Comparison of ENCODE assay signal across 8 mouse cellular contexts in genomic region chr5:119670566-119671108, GRCm38 (mm10). TPM values are rescaled to one million over a fixed set of nuclear protein-coding genes. Genes with fewer than 3 reads are reported as not detected.
A peak's percentile ranks its signal among the peaks of the same experiment; 100 is the strongest.
DNase-seq lines count a peak whose midpoint lies in the region; ATAC-seq lines count a peak whose summit lies in the region.

Gene Tbx3, plus strand, starts transcription at chr5:119670669.

- DNase-seq in WW6 (ENCODE audit: low read depth, low spot score): peak; percentile 97
- peak; percentile 33 to 35 for DNase-seq in cerebellum, postnatal 36 days
- peak; percentile 91 for DNase-seq in gastrocnemius, adult 18-20 months (ENCODE audit: low spot score)
- DNase-seq in layer of hippocampus, postnatal 10 days (ENCODE audit: low spot score in 2 of 2): peak; percentile 63 to 74
- DNase-seq in lung, postnatal 10 days: peak; percentile 98
- peak; percentile 48 to 73 for DNase-seq in right cerebral cortex, adult 2 months (ENCODE audit: low spot score in 2 of 2)
- DNase-seq in urinary bladder, postnatal 4 days (ENCODE audit: low spot score in 2 of 2): peak; percentile 93 to 95

- H3K9me3 ChIP-seq in hindbrain, embryonic 13.5 days: no peaks in the 10 kb centered on the region

- peak within 1 kb of the TSS; percentile 58; the same call in 1 of the 2 replicates for H3K9ac ChIP-seq in hindbrain, embryonic 13.5 days

- WGBS in hindbrain, embryonic 13.5 days: under 1% methylated on average over 43 of the region's 43 CpGs

- H3K4me3 ChIP-seq in hindbrain, embryonic 13.5 days: peak within 1 kb of the TSS; percentile 29

- H3K4me1 ChIP-seq in hindbrain, embryonic 13.5 days (replicated peaks): peaks cover 16% of the 10 kb centered on the region

- peaks cover 100% of the 10 kb centered on the region for H3K27me3 ChIP-seq in hindbrain, embryonic 13.5 days

- ATAC-seq in hindbrain, embryonic 13.5 days (ENCODE audit: low FRiP score): peak; percentile 96

- peak within 1 kb of the TSS; percentile 53 for H3K4me2 ChIP-seq in hindbrain, embryonic 13.5 days

- peak within 1 kb of the TSS; percentile 48 for H3K27ac ChIP-seq in hindbrain, embryonic 13.5 days

- H3K36me3 ChIP-seq in hindbrain, embryonic 13.5 days: no peaks in the 10 kb centered on the region

RNA-seq across cellular contexts. Expression of gene Tbx3, which starts in this region (rescaled TPM):
- total RNA-seq in gastrocnemius, adult 18-20 months (2021): 1 to 10 TPM; 4.5 to 8.7 TPM
- 5.3 and 6.0 TPM in 2 replicates for polyA plus RNA-seq in hindbrain, embryonic 13.5 days (2015; fragmentation: Nextera tagmentation; extraction: Ambion mirVana)
- total RNA-seq in layer of hippocampus, postnatal 10 days (2021): 1 to 10 TPM; 3.0 to 3.6 TPM

Comparison
In these comparisons a context has a peak if more than half of its experiments do, and no peak if none do; other contexts are left out.
1. Peak in every context shown above with its lines: DNase-seq, ATAC-seq, H3K4me3 ChIP-seq and H3K27ac ChIP-seq.
2. DNase-seq: peak in every context shown above with its lines; median percentile 98 in lung, postnatal 10 days; 97 in WW6; 94 in urinary bladder, postnatal 4 days; 91 in gastrocnemius, adult 18-20 months; 68 in layer of hippocampus, postnatal 10 days; 60 in right cerebral cortex, adult 2 months; 34 in cerebellum, postnatal 36 days.